Mouse (Mus musculus) hematopoietic multipotent progenitor cell, adult 10-12 weeks (in vitro differentiated cells): ENCODE results near the gene Ankrd36. TPM values are rescaled to one million over a fixed set of nuclear protein-coding genes. Genes with fewer than 3 reads are reported as not detected.

ENCODE experiments used
- polyA plus RNA-seq: library from polyadenylated mRNA; stranded (reverse); fragments of >175 nt; gene quantifications from 2 replicates; pipeline ENCODE4 v1.2.3, GENCODE M21; 2012; ENCODE audit warnings: low replicate concordance

Ankrd36 gene
- not detected in 2 replicates for polyA plus RNA-seq

DNA sequence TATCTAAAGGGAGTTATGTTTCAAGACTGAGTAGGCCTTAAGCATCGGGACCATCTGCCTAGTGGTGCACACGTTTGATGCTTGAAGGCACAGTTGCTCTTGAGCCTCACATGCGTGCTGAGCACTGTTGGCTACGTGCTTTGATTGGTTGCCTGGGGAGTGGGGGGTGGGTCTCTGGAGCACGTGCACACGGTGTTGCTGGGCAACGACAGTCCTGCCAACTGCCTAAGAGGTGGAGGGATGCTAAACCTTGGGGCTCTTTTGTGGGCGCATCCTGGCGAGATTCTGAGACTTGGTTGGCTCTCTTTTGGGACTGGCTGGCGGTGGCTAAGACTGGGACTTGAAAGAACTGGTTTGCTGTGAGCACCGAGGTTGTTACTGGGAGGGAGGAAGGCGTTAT lies at the start of gene Ankrd36:
Gene Ankrd36 (plus strand): TSS at position 211 of the 400 bp plus-strand sequence.

DNA sequence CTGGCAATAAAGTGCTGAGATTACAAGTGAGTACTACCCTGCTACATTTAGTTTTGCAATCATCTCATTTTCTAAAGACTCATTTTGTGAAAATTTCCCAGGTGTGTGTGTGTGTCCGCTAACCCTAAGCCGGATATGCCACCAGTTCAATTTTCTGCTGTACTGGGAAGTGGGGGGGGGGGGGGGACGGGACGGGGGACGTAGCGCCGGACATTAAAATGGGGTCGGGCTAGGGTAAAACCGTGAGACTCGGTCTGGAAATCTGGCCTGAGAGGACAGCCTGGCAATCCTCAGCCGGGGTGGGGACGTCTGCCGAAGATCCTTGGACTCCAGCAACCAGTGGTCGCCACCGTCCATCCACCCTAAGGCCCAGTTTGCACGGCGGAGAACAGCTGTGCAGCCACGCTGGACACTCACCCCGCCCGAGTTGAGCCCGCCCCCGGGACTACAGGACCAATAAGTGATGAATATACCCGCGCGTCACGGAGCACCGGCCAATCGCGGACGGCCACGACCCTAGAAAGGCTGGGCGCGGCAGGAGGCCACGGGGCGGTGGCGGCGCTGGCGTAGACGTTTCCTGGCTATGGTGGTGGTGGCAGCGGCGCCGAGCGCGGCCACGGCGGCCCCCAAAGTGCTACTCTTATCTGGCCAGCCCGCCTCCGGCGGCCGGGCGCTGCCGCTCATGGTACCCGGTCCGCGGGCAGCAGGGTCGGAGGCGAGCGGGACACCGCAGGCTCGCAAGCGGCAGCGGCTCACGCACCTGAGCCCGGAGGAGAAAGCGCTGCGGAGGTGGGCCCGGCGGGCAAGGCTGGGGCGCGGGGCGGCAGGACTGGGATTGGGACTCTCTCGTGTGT lies 48.8 kb upstream of the Ankrd36 start, which contains the start of gene Xbp1:
Gene Xbp1 (plus strand): TSS at position 248 of the 854 bp plus-strand sequence.

DNA sequence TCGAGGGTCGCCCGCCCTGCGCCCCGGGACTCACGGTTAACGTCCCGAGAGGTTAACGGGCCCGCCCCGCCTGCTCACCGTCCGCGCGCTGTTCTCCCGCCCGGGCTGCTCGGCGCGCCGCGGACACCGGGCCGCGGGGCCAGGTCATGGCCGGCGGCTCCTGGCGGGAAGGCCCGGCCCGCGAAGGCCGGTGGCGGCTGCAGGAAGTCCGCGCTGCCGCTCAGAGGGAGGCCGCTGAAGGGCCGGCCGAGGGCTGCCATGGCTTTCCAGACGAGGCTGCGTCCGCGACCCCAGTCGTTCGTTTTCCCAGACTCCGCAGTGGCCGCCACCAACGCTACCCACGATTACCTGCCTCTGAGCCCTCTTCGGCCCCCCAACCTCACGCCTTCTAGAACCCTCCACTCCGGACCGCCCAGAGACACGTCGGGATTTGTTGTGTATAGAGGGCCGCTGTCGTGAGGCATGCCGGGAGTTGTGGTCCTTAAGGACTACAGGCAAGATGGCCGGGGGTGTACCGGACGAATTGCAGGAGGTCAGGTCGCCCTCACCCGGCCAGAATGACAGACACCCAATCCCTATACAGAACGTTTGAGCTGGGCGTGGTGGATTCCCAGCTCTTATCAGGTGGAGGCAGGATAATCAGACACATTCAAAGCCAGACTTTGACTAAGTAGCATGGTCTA lies 27.5 kb upstream of the Ankrd36 start, which contains the start of gene Ccdc117:
Gene Ccdc117 (minus strand): TSS at position 389 of the 683 bp plus-strand sequence.

DNA sequence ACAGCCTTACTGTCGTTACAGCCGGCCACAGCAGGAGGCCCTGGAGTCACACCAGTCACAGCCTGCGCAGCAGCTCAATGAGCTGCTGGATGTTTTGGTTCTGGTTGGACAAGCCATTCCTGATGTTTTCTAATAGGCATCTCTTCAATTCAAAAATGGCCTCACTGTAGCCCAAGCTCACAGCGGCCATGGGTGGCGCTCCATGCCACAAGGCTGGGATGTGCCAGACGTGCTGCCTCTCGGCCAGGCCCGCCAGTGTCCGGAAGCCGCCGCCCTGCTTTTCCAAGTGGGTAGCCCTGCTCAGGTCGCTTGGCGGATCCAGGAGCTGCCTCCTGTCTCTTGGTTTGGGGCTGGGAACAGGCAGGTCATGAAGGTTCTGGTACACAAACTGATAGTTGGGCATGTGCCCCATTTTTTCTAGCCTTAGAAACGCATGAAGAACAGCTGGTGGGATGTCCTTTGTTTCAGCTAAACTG lies 146.2 kb downstream of the Ankrd36 start, which contains the start of gene Mrps24:
Gene Mrps24 (minus strand): TSS at position 51 of the 476 bp plus-strand sequence.

Other genes starting within 250 kb of the Ankrd36 start
- 4.0 and 6.1 TPM in 2 replicates for gene Znrf3, start 124.8 kb upstream of the Ankrd36 start, polyA plus RNA-seq
- gene Xbp1, start 49.0 kb upstream of the Ankrd36 start, polyA plus RNA-seq = 62.8 and 175 TPM in 2 replicates
- gene Ccdc117, start 27.5 kb upstream of the Ankrd36 start, polyA plus RNA-seq = 5.2 and 8.4 TPM in 2 replicates
- gene Mrps24, start 146.0 kb downstream of the Ankrd36 start, polyA plus RNA-seq = 89.1 and 159 TPM in 2 replicates
- 9.2 and 10.9 TPM in 2 replicates for gene Urgcp, start 192.7 kb downstream of the Ankrd36 start, polyA plus RNA-seq
- gene Dbnl, start 218.8 kb downstream of the Ankrd36 start, polyA plus RNA-seq = 195 and 215 TPM in 2 replicates
- gene Pgam2, start 234.0 kb downstream of the Ankrd36 start, polyA plus RNA-seq = 0.44 TPM in 1 of 2 replicates, not detected in the other